Mouse (Mus musculus): ENCODE measurements around the gene Fgd5.
"Not testable (repeated sequence)": the region's sequence is repeated elsewhere in the genome, so short reads cannot be mapped to it uniquely, and the experiment has no call there.

Fgd5 gene

GRCm38 (mm10) chr6:92065721-92066496 lies 87.2 kb downstream of the Fgd5 start:
- peak; percentile 49 for DNase-seq (ENCODE audit: extremely low spot score, low spot score)

GRCm38 (mm10) chr6:92067146-92067790 lies 88.6 kb downstream of the Fgd5 start:
- DNase-seq (ENCODE audit: extremely low spot score, low spot score) = peak; percentile 71

GRCm38 (mm10) chr6:92071121-92071839 lies 92.6 kb downstream of the Fgd5 start:
- DNase-seq (ENCODE audit: extremely low spot score, low spot score) = no peak

- DNase-seq (ENCODE audit: extremely low spot score, low spot score) = no peak
These were observed 102.1 kb downstream of the Fgd5 start for GRCm38 (mm10) chr6:92080730-92081129.

- no peak for DNase-seq (ENCODE audit: extremely low spot score, low spot score)
These were observed 104.1 kb downstream of the Fgd5 start for GRCm38 (mm10) chr6:92082756-92083155.

- no peak for DNase-seq (ENCODE audit: extremely low spot score, low spot score)
These were observed 106.3 kb downstream of the Fgd5 start for GRCm38 (mm10) chr6:92084932-92085331.

GRCm38 (mm10) chr6:92089141-92089540 lies 110.5 kb downstream of the Fgd5 start:
- DNase-seq (ENCODE audit: extremely low spot score, low spot score) = not testable (repeated sequence)

DNA sequence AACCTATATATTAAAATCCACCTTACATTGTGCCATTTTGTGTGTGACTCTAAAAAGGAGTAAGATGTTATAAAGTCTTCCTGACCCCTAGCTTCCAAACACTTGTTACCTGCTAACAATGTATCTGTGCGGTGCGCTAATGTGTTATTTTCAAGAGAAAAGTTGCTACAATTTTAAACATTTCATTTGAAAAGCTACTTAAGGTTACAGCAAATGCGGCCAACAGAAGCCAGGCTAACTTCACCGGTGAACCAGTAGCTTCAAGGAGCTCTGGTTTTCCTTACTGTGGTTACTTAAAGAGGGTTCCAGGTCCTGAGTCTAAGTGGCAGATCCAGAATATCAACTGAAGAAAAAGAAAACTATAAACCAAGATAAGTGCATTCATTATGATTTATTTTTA lies 111.3 kb downstream of the Fgd5 start:
- no peak for DNase-seq (ENCODE audit: extremely low spot score, low spot score)

DNA sequence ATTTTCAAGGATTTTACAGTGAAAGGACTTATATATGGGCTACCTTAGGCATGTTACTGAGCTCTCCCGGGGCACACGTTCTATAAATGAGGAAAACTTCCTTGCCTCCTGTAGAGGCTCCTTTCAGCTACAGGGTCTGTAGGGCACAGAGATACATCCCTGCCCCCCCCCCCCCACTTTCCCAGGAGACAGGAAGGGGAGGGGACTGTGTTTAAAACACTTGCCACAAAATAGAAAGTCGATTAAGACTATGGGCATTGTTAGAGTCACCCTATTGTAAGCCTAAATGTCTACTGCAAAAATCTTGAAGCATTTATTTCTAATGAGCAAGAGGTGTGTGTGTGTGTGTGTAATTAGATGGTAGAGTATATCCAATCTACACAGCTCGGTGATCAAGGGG lies 111.8 kb downstream of the Fgd5 start:
- DNase-seq (ENCODE audit: extremely low spot score, low spot score) = no peak

DNA sequence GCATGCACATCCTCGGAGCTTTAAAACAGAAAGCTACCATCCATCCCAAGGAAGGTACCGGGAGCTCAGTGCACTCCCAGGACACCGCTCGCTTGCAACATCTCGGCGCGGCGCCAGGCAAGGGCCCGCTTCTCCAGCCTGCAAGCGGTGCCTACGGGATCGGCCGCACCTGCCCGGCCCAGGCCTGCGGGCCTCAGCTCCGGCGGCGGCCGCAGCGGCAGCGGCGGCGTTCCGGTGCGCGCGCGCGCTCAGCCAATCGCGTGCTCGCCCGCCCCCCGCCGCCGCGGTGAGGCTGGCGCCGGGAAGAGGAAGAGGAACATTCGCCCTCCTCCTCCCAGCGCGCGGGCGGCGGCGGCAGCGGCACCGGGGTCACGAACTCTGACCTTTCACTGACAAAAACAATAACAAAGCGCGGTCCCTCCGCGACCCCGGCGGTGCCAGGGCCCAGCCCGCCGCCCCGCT lies 112.5 kb downstream of the Fgd5 start, which contains the start of gene Nr2c2:
Nr2c2 (plus strand) TSS at position 261 of the 462 bp plus-strand sequence.
- DNase-seq (ENCODE audit: extremely low spot score, low spot score) = peak; percentile 84

DNA sequence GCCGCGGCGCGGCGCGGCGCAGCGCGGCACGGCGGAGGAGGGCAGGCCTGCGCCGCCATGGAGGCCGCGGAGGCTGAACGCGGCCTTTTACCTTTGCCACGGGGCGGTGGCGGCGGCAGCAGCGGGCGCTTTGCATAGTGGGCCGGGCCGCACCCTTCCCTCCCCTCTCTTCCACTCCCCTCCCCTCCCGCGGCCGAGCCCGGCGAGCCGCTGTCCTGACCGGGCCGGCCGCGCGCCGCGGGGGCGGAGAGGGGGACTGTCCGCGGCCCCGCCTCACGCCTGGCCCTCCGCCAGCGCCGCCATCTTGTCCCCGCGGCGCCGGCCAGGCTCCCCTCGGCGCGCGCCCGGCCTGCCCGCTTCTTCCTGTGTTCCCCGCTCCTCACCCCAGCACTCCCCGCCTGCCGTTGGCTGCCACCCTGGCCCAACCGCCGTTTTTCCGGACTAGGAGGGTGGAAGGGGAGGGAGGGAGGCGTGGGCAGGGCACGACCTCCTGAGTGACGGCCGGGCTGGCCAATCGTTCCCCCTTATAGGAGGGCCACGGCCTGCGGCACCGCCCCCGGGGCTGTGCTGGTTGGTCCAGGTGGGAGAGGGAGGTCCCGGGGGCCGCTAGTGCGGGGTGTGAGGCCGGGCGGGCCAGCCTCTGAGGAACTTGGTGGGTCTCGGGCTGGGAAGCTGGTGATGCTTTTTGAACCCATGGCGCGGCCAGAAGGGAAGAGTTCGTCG lies 113.2 kb downstream of the Fgd5 start:
- peak; percentile 99 for DNase-seq (ENCODE audit: extremely low spot score, low spot score)

- DNase-seq (ENCODE audit: extremely low spot score, low spot score) = peak; percentile 24
These were observed 114.1 kb downstream of the Fgd5 start for GRCm38 (mm10) chr6:92092737-92093136.

GRCm38 (mm10) chr6:92093869-92094268 lies 115.2 kb downstream of the Fgd5 start:
- no peak for DNase-seq (ENCODE audit: extremely low spot score, low spot score)

DNA sequence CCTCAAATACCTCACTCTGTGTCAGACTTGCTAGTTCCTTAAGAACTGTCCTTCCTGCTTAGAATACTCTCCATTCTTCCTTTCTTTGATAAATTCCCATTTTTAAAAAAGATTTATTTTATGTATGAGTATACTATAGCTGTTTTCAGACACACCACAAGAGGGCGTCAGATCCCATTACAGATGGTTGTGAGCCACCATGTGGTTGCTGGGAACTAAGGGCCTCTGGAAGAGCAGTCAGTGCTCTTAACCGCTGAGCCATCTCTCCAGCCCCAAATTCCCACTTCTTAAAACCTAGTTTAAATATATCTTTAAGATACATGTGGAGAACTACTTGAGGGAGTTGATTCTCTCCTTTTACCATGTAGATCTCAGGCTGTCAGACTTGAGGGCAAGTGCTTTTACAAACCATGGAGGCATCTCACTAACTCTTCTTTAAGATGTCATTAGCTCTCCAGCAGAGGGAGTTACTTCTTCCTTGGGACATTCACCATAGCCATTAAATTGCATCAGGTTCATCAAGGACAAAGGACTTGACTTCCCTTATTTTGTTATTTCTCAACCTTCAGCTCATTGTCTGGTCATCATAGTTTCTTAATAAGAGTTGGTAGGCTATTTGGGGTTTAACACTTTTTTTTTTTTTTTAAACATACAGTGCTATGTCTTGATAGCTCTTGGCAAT lies 122.1 kb downstream of the Fgd5 start:
- DNase-seq (ENCODE audit: extremely low spot score, low spot score) = no peak

GRCm38 (mm10) chr6:92124547-92124946 lies 145.9 kb downstream of the Fgd5 start:
- DNase-seq (ENCODE audit: extremely low spot score, low spot score) = no peak
